Mouse (Mus musculus): ENCODE data around the gene Fam102a. TPM values are rescaled to one million over a fixed set of nuclear protein-coding genes. Genes with fewer than 3 reads are reported as not detected.
A peak's percentile ranks its signal among the peaks of the same experiment; 100 is the strongest.

Fam102a gene
- polyA plus RNA-seq, 1 experiment from 2014 or later = 11.4 TPM

DNA sequence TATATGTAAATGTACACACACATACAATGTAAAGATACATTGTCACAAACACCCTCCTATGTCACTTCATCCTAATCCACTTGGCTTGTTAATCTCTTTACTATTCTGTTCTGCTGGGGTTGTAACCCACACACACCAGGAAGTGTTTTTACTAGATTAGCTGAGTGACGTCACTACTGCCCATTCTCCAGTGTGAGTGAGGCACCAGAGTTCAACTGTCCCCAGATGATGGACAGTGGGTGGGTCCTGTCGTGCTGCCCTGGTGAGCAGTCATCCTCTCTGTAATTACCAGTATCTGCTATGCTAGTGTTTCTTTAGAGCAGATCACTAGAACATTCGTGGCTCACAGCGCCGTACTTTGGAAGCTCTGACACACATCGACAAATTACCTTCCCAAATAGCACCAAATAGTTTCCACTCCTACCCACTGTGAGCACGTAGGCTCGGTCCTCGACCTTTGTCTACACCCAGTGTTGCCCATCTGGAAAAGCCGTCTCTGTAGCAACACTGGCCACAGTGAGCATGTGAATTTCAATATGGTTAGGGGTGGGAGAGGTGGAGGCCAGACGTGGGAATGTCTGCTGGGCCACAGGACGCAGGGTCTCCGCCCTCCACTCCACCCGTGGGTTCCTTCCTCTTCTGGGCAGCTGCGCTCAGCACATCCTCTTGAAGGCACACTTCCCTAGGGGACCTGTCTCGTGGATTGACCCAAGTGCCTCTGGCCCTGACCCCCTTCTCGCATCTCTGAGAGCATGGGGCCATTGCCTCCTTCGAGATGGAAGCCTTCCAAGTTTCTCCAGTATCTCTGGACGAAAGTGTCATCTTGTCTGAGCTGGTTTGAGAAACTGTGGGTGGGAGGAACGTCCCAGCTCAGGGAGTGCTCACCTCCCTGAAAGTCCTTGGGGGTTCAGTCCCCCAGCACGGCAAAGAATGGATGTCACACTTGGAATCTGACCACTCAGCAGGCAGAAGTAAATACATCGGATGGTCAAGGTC is 28.2 kb upstream of the Fam102a start:
- Histone ChIP-seq H3K27ac (ENCODE audit: low read depth) (no peak overlapping the region), H3K4me1 (replicated peaks; ENCODE audit: control insufficient read depth, insufficient read depth, low read length) (peaks cover 13% of the 10 kb centered on the region), H3K36me3 (ENCODE audit: control insufficient read depth, insufficient read depth, low read length) (no peaks in the 10 kb centered on the region), H3K9me3 (ENCODE audit: control insufficient read depth, low read length) (no peaks in the 10 kb centered on the region), H3K27me3 (replicated peaks; ENCODE audit: control insufficient read depth, insufficient read depth, low read length) (no peaks in the 10 kb centered on the region), H3K4me2 (ENCODE audit: low read length) (no peak overlapping the region), H3K4me3 (ENCODE audit: low read depth, low read length) (no peak overlapping the region), H3K9ac (ENCODE audit: low read length) (no peak overlapping the region)
- 64% methylated on average over 22 of the region's 22 CpGs for WGBS
- DNase-seq (ENCODE audit: low spot score) (no peak), ATAC-seq (replicated peaks; ENCODE audit: low FRiP score, low TSS enrichment, low read depth) (no peak)

DNA sequence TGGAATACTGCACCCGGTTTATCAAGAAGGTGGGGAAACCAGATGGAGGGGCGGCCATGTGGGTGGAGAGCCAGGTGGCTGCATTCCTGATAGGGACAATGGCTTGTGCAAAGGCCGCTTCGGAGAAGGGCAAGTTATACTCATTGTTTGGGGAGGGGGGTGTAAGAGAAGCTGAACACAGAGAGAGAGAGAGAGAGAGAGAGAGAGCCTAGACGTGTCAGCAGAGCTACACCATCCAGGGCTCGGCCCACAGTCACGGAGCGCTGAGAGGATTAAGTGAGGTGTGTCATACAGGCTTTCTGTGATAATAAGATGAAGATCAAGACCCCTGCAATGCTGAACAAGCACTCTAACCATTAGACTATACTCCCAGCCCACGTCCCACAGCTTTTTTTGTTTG is 27.2 kb upstream of the Fam102a start:
- H3K9ac ChIP-seq (ENCODE audit: low read length) = no peak overlapping the region
- WGBS = 69% methylated on average over 9 of the region's 9 CpGs
- H3K4me2 ChIP-seq (ENCODE audit: low read length) = no peak overlapping the region
- ATAC-seq (replicated peaks; ENCODE audit: low FRiP score, low TSS enrichment, low read depth) (no peak), DNase-seq (ENCODE audit: low spot score) (no peak)
- peaks cover 13% of the 10 kb centered on the region for H3K4me1 ChIP-seq (replicated peaks; ENCODE audit: control insufficient read depth, insufficient read depth, low read length)
- no peak overlapping the region for H3K27ac ChIP-seq (ENCODE audit: low read depth)
- no peaks in the 10 kb centered on the region for H3K9me3 ChIP-seq (ENCODE audit: control insufficient read depth, low read length)
- no peaks in the 10 kb centered on the region for H3K27me3 ChIP-seq (replicated peaks; ENCODE audit: control insufficient read depth, insufficient read depth, low read length)
- H3K4me3 ChIP-seq (ENCODE audit: low read depth, low read length) = no peak overlapping the region
- H3K36me3 ChIP-seq (ENCODE audit: control insufficient read depth, insufficient read depth, low read length) = no peaks in the 10 kb centered on the region

DNA sequence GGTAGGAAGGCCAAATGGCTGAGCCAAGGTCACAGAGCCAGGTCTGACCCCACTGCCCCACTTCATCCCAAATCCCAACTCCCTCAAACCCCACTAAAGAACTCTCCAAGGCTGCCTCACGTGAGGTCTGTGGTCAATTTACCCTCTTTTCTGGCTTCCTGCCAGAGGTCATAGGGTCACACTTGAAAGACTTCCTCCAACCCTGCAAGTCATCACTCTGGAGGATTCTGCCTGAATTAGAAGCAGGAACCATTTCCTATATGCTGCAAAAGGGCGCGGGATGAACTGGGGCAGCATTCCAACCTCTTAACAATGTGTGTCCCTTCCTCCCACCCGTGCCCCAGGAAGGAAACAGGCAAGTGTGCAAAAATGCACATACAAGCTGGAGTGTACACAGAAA is 25.8 kb upstream of the Fam102a start:
- Histone ChIP-seq H3K27ac (ENCODE audit: low read depth) (peak overlapping the region; percentile 77), H3K27me3 (replicated peaks; ENCODE audit: control insufficient read depth, insufficient read depth, low read length) (no peaks in the 10 kb centered on the region), H3K9ac (ENCODE audit: low read length) (no peak overlapping the region), H3K9me3 (ENCODE audit: control insufficient read depth, low read length) (no peaks in the 10 kb centered on the region), H3K4me2 (ENCODE audit: low read length) (no peak overlapping the region), H3K4me1 (replicated peaks; ENCODE audit: control insufficient read depth, insufficient read depth, low read length) (peaks cover 13% of the 10 kb centered on the region), H3K36me3 (ENCODE audit: control insufficient read depth, insufficient read depth, low read length) (no peaks in the 10 kb centered on the region), H3K4me3 (ENCODE audit: low read depth, low read length) (no peak overlapping the region)
- ATAC-seq (replicated peaks; ENCODE audit: low FRiP score, low TSS enrichment, low read depth) (no peak), DNase-seq (ENCODE audit: low spot score) (peak; percentile 66)
- 7% methylated on average over 4 of the region's 4 CpGs for WGBS

DNA sequence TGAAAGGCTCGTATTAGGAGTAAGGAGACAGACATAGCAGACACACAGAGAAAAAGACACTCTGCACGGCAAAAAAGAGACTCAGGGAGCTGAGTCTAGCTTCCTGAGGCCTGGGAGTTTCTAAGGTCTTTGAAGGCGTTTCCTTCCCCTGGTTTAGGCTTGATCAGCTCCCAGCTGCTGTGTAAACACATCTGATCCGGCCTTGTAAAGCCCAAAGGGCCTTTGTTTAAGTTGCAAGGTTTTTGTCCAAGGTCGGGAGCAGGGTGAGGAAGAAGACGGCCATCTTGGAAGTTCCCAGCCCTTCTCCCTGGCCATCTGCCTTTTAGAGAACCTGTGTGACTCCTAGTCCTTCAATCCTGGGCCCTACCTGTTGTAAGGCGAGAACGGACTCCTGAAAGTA is 25.2 kb upstream of the Fam102a start:
- peak overlapping the region; percentile 77 for H3K27ac ChIP-seq (ENCODE audit: low read depth)
- 36% methylated on average over 8 of the region's 8 CpGs for WGBS
- DNase-seq (ENCODE audit: low spot score) (peak; percentile 55), ATAC-seq (replicated peaks; ENCODE audit: low FRiP score, low TSS enrichment, low read depth) (no peak)
- no peaks in the 10 kb centered on the region for H3K27me3 ChIP-seq (replicated peaks; ENCODE audit: control insufficient read depth, insufficient read depth, low read length)
- no peak overlapping the region for H3K4me3 ChIP-seq (ENCODE audit: low read depth, low read length)
- H3K9ac ChIP-seq (ENCODE audit: low read length) = no peak overlapping the region
- peaks cover 13% of the 10 kb centered on the region for H3K4me1 ChIP-seq (replicated peaks; ENCODE audit: control insufficient read depth, insufficient read depth, low read length)
- H3K36me3 ChIP-seq (ENCODE audit: control insufficient read depth, insufficient read depth, low read length) = no peaks in the 10 kb centered on the region
- H3K4me2 ChIP-seq (ENCODE audit: low read length) = no peak overlapping the region
- no peaks in the 10 kb centered on the region for H3K9me3 ChIP-seq (ENCODE audit: control insufficient read depth, low read length)

DNA sequence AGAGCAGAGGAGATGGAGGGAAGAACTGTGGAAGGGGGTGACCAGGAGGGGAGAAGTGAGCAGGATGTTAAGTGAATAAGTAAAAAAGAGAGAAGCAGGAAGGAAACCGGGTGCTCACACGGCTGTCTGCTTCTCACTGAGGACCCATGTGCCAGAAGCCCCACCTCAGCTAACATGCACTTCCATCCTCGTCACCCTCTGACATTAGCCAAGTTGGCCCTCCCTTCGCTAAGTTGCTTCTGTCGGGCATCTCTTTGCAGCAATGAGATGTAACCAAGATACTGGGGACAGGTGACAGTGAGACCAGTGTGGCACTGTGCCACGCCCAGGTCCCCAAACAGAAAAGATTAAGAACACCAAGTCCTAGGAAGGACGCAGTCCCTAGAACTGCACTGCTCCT is 22.5 kb upstream of the Fam102a start:
- WGBS = 70% methylated on average over 7 of the region's 7 CpGs
- no peak overlapping the region for H3K27ac ChIP-seq (ENCODE audit: low read depth)
- no peak overlapping the region for H3K4me2 ChIP-seq (ENCODE audit: low read length)
- H3K36me3 ChIP-seq (ENCODE audit: control insufficient read depth, insufficient read depth, low read length) = no peaks in the 10 kb centered on the region
- H3K4me1 ChIP-seq (replicated peaks; ENCODE audit: control insufficient read depth, insufficient read depth, low read length) = peaks cover 13% of the 10 kb centered on the region
- H3K9ac ChIP-seq (ENCODE audit: low read length) = no peak overlapping the region
- no peak for ATAC-seq (replicated peaks; ENCODE audit: low FRiP score, low TSS enrichment, low read depth)
- no peak overlapping the region for H3K4me3 ChIP-seq (ENCODE audit: low read depth, low read length)
- no peaks in the 10 kb centered on the region for H3K27me3 ChIP-seq (replicated peaks; ENCODE audit: control insufficient read depth, insufficient read depth, low read length)
- no peaks in the 10 kb centered on the region for H3K9me3 ChIP-seq (ENCODE audit: control insufficient read depth, low read length)
- no peak for DNase-seq (ENCODE audit: low spot score)

DNA sequence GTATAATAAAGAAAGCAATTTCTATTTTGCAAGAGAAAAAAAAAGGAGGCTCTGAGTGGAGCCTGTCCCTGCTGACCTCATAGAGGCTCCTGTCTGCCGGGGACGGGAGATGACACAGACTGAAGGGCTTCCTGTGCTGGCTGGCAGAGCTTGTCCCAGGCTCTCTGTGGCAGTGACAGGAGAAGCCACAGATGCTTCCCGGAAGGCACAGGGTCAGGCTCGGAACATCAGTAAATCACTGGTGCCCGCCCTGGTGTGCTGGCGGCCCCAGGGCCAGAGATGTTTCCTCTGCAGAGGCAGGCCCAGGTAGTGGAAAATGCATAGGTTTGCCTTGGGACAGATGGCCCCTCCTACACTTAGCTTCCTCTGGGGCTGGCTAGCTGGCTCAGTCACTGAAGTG is 20.8 kb upstream of the Fam102a start:
- Histone ChIP-seq H3K9me3 (ENCODE audit: control insufficient read depth, low read length) (no peaks in the 10 kb centered on the region), H3K27ac (ENCODE audit: low read depth) (no peak overlapping the region; the same call in 1 of the 2 replicates), H3K4me1 (replicated peaks; ENCODE audit: control insufficient read depth, insufficient read depth, low read length) (peaks cover 9% of the 10 kb centered on the region), H3K27me3 (replicated peaks; ENCODE audit: control insufficient read depth, insufficient read depth, low read length) (no peaks in the 10 kb centered on the region), H3K4me3 (ENCODE audit: low read depth, low read length) (no peak overlapping the region), H3K4me2 (ENCODE audit: low read length) (no peak overlapping the region), H3K9ac (ENCODE audit: low read length) (no peak overlapping the region), H3K36me3 (ENCODE audit: control insufficient read depth, insufficient read depth, low read length) (no peaks in the 10 kb centered on the region)
- ATAC-seq (replicated peaks; ENCODE audit: low FRiP score, low TSS enrichment, low read depth) = no peak
- WGBS = 22% methylated on average over 6 of the region's 6 CpGs
- DNase-seq (ENCODE audit: low spot score) = no peak

DNA sequence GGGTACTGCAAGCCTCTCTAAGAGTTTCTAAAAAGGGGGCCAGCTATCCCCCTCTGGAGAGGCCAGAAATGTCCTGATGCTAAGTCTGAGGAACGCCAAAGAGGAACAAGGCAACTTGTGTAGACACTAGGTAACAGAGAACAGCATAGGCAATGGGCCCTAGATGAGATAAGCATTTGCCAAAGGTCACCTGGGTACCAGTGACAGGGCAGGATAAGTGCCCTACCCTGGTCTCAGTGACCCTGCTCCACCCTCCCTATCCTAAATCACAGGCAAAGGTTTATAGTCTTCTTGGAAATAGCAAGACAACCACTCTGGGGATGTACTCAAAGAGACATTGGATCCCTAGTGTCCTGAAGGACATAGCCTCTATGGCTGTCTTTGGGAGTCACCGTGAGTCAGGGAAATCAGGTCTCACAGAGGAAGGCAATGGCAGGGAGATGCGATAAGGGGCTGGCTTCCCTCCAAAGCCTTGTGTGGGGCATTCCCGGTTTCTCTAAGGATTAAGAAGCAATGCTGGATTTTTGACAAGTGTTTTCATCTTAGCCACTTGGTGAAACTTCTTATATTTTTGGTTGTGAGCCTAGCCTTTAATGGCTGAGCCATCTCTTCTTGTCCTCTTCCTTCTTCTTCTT is 17.8 kb upstream of the Fam102a start:
- no peaks in the 10 kb centered on the region for H3K27me3 ChIP-seq (replicated peaks; ENCODE audit: control insufficient read depth, insufficient read depth, low read length)
- H3K4me2 ChIP-seq (ENCODE audit: low read length) = no peak overlapping the region
- no peaks in the 10 kb centered on the region for H3K36me3 ChIP-seq (ENCODE audit: control insufficient read depth, insufficient read depth, low read length)
- ATAC-seq (replicated peaks; ENCODE audit: low FRiP score, low TSS enrichment, low read depth) (no peak), DNase-seq (ENCODE audit: low spot score) (no peak)
- H3K9ac ChIP-seq (ENCODE audit: low read length) = no peak overlapping the region
- H3K4me3 ChIP-seq (ENCODE audit: low read depth, low read length) = no peak overlapping the region
- no peaks in the 10 kb centered on the region for H3K4me1 ChIP-seq (replicated peaks; ENCODE audit: control insufficient read depth, insufficient read depth, low read length)
- no peaks in the 10 kb centered on the region for H3K9me3 ChIP-seq (ENCODE audit: control insufficient read depth, low read length)
- WGBS = 92% methylated on average over 4 of the region's 4 CpGs
- no peak overlapping the region for H3K27ac ChIP-seq (ENCODE audit: low read depth)

DNA sequence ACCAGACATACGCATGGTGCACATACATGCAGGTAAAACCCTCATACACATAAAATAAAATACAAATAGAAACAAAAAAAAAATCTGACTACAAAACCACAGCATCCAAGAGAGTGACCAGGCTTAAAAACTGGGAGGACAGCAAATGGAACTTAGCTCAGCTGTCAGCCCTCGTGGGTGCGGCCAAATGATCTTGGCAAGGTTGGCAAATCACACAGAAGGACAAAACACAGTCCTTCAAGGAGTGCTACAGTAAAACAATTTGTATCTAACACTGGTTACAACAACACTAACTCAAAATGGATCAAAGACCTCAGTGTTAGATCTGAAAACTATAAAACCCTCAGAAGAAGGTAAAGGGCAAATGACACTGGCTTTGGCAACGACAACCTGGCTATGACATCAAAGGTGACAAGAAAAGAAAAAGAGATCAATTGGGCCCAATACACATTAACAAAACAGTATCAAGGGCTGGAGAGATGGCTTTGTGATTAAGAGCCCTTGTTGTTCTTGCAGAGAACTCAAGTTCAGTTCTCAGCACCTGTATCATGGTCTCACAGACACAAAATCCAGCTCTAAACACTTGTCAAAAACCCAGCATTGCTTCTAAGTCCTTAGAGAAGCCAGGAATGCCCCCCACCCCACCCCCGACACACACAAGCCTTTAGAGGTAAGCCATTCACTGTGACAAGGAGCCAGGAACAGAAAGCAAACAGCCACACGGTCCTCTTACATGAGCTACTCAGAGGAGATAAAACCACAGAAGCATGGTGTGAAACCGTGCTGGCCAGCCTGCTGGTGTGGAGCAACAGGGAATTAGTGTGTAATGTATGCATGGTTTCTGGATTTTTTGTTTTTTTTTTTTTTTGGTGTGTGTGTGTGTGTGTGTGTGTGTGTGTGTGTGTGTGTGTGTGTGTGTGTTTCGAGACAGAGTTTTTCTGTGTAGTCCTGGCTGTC is 14.8 kb upstream of the Fam102a start:
- 75% methylated on average over 8 of the region's 8 CpGs for WGBS
- ATAC-seq (replicated peaks; ENCODE audit: low FRiP score, low TSS enrichment, low read depth) = no peak
- Histone ChIP-seq H3K36me3 (ENCODE audit: control insufficient read depth, insufficient read depth, low read length) (no peaks in the 10 kb centered on the region), H3K4me2 (ENCODE audit: low read length) (no peak overlapping the region), H3K9ac (ENCODE audit: low read length) (no peak overlapping the region), H3K27ac (ENCODE audit: low read depth) (no peak overlapping the region), H3K27me3 (replicated peaks; ENCODE audit: control insufficient read depth, insufficient read depth, low read length) (no peaks in the 10 kb centered on the region), H3K4me1 (replicated peaks; ENCODE audit: control insufficient read depth, insufficient read depth, low read length) (no peaks in the 10 kb centered on the region), H3K4me3 (ENCODE audit: low read depth, low read length) (no peak overlapping the region), H3K9me3 (ENCODE audit: control insufficient read depth, low read length) (no peaks in the 10 kb centered on the region)
- no peak for DNase-seq (ENCODE audit: low spot score)

Data from intestine, embryonic 14.5 days (tissue).